Mouse (Mus musculus) gastrocnemius, postnatal 36 days (tissue): ENCODE results near the gene Yjefn3. TPM values are rescaled to one million over a fixed set of nuclear protein-coding genes. Genes with fewer than 3 reads are reported as not detected.
"Not testable (repeated sequence)": the region's sequence is repeated elsewhere in the genome, so short reads cannot be mapped to it uniquely, and the experiment has no call there.

ENCODE experiments used
- DNase-seq, 2 experiments: peaks; one replicate each; pipeline ENCODE4 v3.0.0; 2022
- intact Hi-C: fragments of 180-260 bp; cut with DNase I; formaldehyde crosslinking; loops from one replicate; pipeline ENCODE4 v1.15.1; 2025
- long read RNA-seq, 2 experiments: library from polyadenylated mRNA; stranded (forward); transcript quantifications; one replicate each; pipeline ENCODE4 v2.0.0; 2021
- total RNA-seq, 2 experiments: library from RNA; stranded (reverse); gene quantifications; 2 replicates each; pipeline ENCODE4 v1.2.3; 2021

The Yjefn3 gene
- total RNA-seq: 1 to 10 TPM; 5.7 to 9.0 TPM
- long read RNA-seq, experiment 1, partial matches to known transcripts: 1 of 20 reads
- long read RNA-seq, experiment 1, other reads (novel, unspliced or antisense): 18 of 20 reads
- long read RNA-seq, experiment 2, partial matches to known transcripts: 0 of 29 reads
- long read RNA-seq, experiment 2, other reads (novel, unspliced or antisense): 29 of 29 reads

GRCm38 (mm10) chr8:69902163-69903062 lies at the start of gene Yjefn3, which contains the start of the genes Tssk6 and Ndufa13:
TSS of gene Yjefn3 (minus strand) at chr8:69902712.
TSS of gene Tssk6 (plus strand) at chr8:69902184.
TSS of gene Ndufa13 (minus strand) at chr8:69902558.
- intact Hi-C loops: no loop called here
- DNase-seq: no peak

GRCm38 (mm10) chr8:69950300-69950699 lies 47.8 kb upstream of the Yjefn3 start:
- no peak for DNase-seq
- intact Hi-C loops: no loop called here

DNA sequence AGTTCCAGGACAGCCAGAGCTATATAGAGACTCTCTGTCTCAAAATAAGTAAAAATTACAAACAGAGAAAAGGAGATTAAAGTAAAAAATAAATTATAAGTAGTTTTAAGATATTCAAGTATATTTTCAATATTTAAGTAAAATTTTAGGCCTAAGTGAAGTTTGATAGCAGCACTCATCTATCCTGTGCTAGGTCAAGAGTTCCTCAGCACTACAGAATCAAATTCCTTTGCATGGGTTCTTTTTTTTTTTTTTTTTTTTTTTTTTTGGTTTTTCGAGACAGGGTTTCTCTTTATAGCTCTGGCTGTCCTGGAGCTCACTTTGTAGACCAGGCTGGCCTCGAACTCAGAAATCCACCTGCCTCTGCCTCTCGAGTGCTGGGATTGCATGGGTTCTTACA lies 40.0 kb upstream of the Yjefn3 start:
- intact Hi-C loops, DNase-seq: not testable (repeated sequence)

DNA sequence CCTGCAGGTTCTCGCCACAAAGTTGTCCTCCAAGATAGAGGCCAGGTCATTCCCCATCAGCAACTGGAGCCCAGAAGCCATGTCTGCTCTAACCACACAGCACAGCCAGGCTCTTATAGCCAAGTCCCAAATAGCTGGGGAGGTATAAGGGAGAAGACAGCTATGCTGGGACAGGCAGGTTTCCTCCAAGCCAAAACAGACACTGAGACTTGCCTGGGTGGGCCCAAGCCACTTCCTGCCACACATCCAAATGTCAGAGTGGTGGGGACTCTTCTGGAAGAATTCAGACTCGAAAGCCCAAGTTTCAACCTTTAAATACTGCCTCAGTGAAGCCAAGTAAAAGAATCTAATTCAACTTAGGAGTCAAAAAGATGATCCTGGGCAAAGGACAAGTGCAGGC lies 37.9 kb upstream of the Yjefn3 start:
- intact Hi-C loops: no loop called here
- DNase-seq: no peak

DNA sequence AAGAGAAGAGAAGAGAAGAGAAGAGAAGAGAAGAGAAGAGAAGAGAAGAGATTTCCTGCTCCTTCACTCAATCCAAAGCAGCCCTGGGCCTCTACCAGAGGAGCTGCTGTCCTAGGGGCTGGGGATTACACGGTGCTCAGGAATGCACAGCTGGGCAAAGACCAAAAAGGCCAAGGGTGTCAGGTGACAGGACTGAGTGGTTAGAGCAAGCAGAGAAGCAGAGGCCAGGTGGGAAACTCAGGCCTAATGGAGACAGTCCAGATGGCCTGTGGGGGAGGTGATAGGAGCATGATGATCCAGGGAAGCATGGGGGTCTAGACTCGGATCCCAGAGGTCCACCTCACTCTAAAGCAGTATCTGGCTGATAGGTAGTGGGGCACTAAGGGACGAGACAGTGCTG lies 37.1 kb upstream of the Yjefn3 start:
- intact Hi-C loops: no loop called here
- peak in 1 of 2 experiments; percentile 46 for DNase-seq

DNA sequence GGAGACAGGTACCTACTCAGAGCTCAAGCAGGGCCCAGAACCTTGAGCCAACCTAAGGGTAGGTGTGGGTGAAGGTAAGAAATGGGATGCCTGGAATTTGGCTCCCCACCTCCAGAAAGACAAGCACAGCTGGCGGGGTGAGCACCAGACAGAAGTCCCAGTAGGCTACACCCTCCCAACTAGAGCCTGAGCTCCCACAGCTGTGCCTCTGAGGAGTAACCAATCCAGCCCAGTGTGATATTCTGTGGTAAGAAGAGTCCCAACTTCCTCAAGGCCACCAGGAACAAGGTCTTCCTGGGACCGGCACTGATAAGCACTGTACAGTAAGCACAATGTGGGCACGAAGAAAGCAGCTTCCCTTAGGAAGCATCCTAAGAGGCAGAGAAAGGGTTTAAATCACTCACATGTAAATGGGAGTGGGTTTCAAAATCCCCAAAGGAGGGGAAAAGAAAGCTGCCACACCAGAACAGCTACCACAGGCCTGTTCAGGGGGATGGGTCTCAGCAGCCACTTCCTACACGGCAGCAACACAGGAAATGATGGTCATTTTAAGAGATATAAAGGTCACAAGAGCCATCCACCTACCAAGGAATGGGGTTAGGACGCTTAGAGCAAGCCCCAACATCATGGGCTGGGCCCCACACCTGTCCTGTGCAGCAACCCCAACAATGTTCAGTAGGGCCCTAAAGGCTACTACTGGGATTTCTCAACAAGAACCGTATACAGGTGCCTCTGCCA lies 35.9 kb upstream of the Yjefn3 start:
- DNase-seq: no peak
- intact Hi-C loops: no loop called here

DNA sequence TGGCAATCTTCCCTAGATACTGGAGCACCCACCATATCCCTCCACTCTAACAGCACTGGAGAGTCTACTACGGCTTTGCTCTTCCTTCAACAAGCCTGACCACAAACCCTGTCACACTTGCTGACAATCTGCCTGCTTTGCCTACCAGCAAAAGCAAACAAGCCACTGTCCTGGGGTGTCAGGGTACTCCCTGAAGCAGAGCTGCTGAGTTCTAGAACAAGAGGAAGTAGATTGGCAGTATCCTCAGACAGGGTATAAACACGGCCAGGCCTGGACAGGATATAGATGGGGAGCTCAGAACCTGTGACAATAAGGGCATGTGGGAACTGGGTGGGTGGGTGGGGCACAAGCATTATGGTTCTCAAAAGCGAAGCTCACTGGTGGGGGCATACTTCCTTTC lies 35.0 kb upstream of the Yjefn3 start:
- intact Hi-C loops: no loop called here
- DNase-seq: no peak

GRCm38 (mm10) chr8:69936050-69936794 lies 33.7 kb upstream of the Yjefn3 start:
- intact Hi-C loops: no loop called here
- DNase-seq: no peak

GRCm38 (mm10) chr8:69935431-69935830 lies 32.9 kb upstream of the Yjefn3 start:
- intact Hi-C loops: no loop called here

DNA sequence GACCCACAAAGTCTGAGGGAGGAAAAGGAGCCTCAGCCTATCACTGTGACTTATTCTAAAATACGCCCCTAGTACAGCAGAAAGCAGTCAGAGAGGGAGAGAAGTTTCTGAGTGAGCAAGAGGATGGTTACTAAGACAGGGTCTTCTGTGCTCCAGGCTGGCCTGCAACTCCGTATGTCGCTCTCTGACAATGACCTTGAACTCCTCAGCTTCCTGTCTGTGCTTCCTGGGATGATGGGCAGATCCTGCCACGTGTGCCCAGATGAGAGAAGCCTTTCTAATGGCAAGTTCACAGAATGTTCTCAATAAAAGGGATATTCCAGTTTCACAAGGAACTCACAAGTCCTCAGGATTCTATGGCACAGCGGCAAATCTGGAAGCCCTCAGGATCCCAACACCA lies 32.1 kb upstream of the Yjefn3 start:
- no peak for DNase-seq
- intact Hi-C loops: no loop called here

More at GRCm38 (mm10) chr8:69935431-69935830, 32.9 kb upstream of the Yjefn3 start:
- no peak for DNase-seq

GRCm38 (mm10) chr8:69933811-69934210 lies 31.3 kb upstream of the Yjefn3 start:
- intact Hi-C loops: no loop called here
- DNase-seq: no peak

DNA sequence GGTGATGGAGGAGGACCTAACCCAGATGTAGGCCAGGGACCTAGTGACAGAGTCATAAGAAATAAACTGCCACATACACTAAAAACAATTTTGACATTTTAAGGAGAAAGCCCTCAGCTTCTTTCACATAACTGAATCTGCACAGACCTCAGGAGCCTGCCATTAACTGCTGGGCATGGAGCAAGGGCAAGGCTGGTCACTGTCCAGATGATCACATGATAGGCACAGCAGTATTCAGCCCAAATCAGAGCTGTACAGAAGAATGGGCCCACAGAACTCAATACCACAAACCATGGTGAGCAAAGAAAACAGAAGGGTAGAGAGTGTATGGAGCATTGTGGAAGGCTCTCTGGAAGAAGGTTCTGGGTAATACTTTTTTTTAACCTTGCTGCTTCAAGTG lies 24.4 kb upstream of the Yjefn3 start:
- no peak for DNase-seq
- intact Hi-C loops: no loop called here

DNA sequence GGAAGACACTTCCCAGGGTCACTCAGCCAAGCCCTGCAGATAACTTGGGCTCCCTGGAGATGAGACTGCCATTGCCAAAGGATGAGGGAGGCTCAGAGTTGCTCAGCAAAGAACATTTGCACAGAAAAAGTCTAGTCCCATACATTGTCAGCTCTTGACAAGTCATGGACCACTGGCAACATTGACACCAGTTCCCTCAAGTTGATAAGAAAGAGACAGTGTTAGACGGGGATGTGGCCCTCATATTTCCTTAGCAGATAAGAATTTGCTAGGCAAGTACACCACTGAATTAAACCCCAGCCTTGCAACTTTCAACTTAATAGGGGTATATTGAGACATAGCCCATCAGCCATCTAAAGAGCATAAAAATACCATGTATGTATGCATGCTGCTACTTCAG lies 21.5 kb upstream of the Yjefn3 start:
- intact Hi-C loops: no loop called here
- DNase-seq: no peak

- intact Hi-C loops: loop anchor here (1.0 kb wide), 1 partner anchor 80 kb away; no protein-coding TSS in a partner anchor
- DNase-seq: no peak
These were observed 18.6 kb upstream of the Yjefn3 start for GRCm38 (mm10) chr8:69921141-69921540.

GRCm38 (mm10) chr8:69919876-69920662 lies 17.6 kb upstream of the Yjefn3 start:
- DNase-seq: no peak
- intact Hi-C loops: loop anchor here (1.0 kb wide), 1 partner anchor 84 kb away; no protein-coding TSS in a partner anchor

GRCm38 (mm10) chr8:69919010-69919409 lies 16.5 kb upstream of the Yjefn3 start:
- intact Hi-C loops: loop anchor here (1.0 kb wide), 1 partner anchor 85 kb away; no protein-coding TSS in a partner anchor
- DNase-seq: peak; percentile 46 to 65

GRCm38 (mm10) chr8:69918506-69918905 lies 16.0 kb upstream of the Yjefn3 start:
- intact Hi-C loops: no loop called here
- DNase-seq: no peak

DNA sequence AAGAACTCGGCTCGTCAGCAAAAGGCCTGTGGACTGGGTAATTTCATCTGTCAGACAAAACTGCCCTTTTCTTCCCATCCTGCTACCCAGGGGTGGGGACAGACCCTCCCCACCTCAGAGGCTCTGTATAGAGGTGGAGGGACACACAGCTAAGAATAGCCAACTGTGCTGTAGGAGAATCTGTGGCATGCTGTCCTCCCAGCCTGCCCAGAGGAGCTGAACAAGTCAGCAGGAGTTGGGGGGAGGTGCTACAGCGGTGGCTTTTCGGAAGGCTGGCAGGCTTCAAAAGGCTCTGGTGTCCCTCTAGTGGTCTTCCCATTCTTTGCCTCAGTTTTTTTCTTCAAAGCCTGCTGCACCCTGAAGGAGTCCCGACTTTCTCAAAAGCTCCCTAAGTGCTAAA lies 13.2 kb upstream of the Yjefn3 start:
- no peak for DNase-seq
- intact Hi-C loops: no loop called here

- intact Hi-C loops: no loop called here
These were observed 12.0 kb upstream of the Yjefn3 start for GRCm38 (mm10) chr8:69914526-69914925.

More at GRCm38 (mm10) chr8:69914526-69914925, 12.0 kb upstream of the Yjefn3 start:
- DNase-seq: no peak
